Mouse (Mus musculus) c-Kit-positive CD71-positive TER-119-negative erythroid progenitor cells, embryonic 14.5 days (primary cell): ENCODE data around the gene Zfp715.
A peak's percentile ranks its signal among the peaks of the same experiment; 100 is the strongest.
"Not testable (repeated sequence)": the region's sequence is repeated elsewhere in the genome, so short reads cannot be mapped to it uniquely, and the experiment has no call there.

Experiments
- DNase-seq: peaks from one replicate; pipeline ENCODE4 v3.0.0-alpha.2; 2013; ENCODE audit warnings: low read depth

Gene Zfp715

DNA sequence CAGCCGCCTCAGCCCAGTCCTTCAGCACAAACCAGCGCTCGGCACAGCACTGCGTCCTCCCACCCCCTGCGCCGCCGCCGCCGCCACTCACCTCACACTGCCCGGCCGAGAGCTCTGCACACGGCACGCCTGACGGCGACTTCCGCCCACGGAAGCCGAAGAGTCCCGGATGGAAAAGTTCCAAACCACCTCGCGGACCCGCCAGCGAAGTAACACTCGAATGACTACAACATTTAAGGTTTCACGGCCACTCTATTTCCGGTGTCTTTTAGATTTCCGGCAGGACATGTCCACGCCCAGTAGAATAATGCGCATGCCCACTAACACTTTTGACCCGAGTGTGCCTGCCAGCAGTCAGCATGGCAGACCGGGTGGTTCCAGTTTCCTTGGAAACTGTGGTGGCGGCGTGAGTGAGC, at the start of gene Zfp715:
Gene Zfp715 (minus strand): TSS at position 282 of the 416 bp plus-strand sequence.
- DNase-seq = peak; percentile 88

DNA sequence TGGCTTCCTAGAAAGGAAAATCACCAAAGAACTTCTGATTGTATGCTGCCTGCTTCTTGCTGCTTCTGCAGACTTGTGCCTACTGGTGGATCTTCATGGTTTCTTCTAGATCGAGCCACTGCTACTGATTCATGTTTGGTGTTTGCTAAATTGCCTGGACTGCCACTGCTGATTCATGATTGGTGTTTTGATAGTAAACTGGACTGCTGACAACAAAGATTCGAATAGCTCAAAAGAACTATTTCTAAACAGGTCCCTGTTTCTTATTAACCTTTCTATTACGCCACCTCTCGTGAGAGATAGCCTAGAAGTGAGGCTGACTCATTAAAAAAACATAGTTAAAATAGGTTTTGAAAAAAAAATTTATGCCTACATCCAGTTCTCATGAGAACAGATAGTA, 48.9 kb upstream of the Zfp715 start:
- no peak for DNase-seq

DNA sequence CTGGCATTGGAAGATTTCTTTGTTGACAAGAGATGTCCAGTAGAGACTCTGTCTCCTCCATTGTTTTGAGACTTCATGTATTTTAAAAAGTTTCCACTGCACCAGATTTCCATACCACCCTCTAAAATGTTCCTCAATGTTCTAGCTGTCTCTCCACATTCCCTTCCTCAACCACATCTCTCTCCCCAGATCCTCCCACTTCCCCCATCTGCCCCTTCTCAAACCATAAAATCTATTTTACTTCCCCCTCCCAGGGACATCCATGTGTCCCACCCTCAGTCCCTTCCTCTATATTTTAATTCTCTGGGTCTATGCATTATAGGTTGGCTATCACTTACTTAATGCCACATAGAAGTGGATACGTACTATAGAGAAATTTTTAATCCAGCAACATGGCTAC, 48.3 kb upstream of the Zfp715 start:
- DNase-seq = no peak

DNA sequence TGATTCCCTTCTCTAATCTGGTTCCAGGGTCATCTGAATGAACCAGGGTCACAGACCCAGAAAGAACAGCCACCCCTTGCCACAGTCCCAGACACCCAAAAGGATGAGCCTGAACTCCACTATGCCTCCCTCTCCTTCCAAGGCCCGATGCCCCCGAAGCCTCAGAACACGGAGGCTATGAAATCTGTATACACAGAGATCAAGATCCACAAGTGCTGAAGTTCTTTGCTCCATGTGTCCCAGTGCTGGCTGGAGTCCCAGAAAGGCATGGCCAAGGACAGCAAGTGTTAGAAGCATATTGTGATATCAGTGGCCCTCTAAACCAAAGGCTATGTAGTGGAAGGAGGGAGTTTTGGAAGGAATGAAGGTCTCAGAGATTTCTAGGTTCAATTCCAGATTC, 45.5 kb upstream of the Zfp715 start:
- DNase-seq = no peak

DNA sequence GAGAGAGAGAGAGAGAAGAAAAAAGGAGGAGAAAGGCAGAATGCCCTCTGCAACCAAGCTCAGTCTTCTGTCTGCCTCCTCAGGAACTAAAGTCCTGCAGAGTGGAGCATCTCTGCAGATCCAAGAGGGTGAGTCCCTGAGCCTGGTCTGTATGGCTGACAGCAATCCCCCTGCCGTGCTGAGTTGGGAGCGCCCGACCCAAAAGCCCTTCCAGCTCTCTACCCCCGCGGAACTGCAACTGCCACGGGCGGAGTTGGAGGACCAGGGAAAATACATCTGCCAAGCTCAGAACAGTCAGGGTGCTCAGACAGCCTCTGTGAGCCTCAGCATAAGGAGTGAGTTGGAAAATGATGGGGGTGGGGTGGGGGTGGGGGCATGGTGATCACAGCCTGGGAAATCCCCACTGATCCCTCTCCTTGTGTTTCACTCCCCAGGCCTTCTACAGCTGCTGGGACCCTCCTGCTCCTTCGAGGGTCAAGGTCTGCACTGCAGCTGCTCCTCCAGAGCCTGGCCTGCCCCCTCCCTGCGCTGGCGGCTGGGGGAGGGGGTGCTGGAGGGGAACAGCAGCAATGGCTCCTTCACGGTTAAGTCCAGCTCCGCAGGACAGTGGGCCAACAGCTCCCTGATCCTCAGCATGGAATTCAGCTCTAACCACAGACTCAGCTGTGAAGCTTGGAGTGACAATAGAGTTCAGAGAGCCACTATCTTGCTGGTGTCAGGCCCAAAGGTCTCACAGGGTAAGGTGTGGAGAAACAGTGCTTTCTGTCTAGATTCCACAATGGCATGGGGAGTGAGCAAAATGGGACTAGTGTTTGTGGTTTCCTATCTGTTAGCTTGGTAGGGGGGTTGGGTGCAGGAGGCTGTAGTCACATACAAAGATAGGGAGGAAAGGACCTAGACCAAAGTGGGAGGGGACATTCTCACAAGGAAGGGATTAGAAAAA, 42.1 kb upstream of the Zfp715 start:
- DNase-seq = no peak

- DNase-seq = no peak
These were observed 40.7 kb upstream of the Zfp715 start for GRCm38 (mm10) chr7:43353758-43354157.

- DNase-seq = no peak
These were observed 40.0 kb upstream of the Zfp715 start for GRCm38 (mm10) chr7:43353118-43353517.

- DNase-seq = no peak
These were observed 38.1 kb upstream of the Zfp715 start, which contains the start of gene Siglecf for GRCm38 (mm10) chr7:43351154-43351553. Gene Siglecf (plus strand): TSS chr7:43351341.

DNA sequence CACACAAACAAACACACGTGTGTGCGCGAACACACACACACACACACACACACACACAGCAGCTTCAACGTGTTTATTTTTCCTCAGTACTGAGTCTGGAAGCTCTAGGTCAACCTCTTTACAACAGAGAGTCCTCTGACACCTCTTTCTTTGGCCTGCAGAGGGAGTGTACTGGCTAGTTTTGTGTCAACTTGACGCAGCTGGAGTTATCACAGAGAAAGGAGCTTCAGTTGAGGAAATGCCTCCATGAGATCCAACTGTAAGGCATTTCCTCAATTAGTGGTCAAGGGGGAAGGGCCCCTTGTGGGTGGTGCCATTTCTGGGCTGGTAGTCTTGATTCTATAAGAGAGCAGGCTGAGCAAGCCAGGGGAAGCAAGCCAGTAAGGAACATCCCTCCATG, 36.5 kb upstream of the Zfp715 start:
- not testable (repeated sequence) for DNase-seq

- DNase-seq = no peak
These were observed 33.5 kb upstream of the Zfp715 start for GRCm38 (mm10) chr7:43346571-43346970.

DNA sequence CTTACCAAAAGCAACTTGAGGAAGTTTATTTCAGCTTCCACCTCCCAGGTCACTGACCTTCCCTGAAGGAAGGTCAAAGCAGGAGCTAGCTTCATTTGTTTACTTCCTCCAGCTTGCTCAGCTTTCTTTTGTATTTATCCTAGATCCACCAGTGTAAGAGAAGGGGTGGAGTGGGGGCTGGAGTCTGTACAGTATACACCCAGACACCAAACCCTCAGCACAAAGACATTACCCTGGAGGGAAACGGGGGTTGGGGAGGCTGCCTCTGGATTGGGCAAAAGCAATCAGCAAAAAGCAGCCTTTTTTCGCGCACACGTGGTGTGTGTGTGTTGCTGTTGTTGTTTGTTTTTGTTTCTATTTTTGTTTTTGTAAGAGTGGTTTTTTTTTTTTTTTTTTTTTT, 33.1 kb upstream of the Zfp715 start:
- no peak for DNase-seq

GRCm38 (mm10) chr7:43344491-43344890, 31.4 kb upstream of the Zfp715 start:
- no peak for DNase-seq

GRCm38 (mm10) chr7:43344020-43344419, 30.9 kb upstream of the Zfp715 start:
- no peak for DNase-seq

DNA sequence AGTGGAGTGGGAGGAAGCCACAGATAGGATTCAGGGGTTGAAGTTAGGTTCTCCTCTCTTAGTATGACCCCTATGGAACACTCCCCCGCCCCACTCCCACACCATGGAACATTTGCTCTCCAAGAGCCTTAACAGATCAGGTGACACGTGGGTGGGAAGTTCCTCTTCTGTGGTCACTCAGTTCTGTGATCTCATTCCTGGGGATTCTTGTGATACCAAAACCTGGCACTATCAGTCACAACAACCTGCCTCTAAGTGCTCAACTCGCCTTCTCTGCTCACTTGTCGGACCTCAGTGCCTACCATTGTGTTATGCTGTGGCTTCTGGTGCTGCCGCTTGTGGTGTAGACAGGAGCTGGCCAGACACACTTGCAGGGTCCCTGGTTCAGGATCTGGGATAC, 30.1 kb upstream of the Zfp715 start:
- no peak for DNase-seq

DNA sequence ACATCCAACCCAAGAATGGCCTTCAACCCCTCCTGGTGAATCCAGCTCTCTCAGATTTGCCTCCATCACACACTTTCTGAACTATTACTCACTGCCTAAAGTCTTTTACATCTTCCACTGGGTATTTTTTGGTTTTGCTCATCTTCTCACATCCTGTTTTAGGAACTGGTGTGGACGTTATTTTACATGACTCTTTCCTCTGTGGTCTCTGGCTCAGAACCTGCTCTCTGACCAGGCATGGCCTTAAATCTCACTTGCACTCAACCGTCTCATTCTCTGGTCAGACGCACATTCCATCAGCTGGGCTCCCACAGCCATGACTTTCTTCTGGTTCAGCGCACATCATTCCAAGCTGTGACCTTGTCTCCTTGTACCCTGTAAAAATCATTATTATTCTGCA, 27.7 kb upstream of the Zfp715 start:
- no peak for DNase-seq

GRCm38 (mm10) chr7:43333899-43334298, 20.8 kb upstream of the Zfp715 start:
- DNase-seq = no peak

GRCm38 (mm10) chr7:43333203-43333602, 20.1 kb upstream of the Zfp715 start:
- DNase-seq = no peak

GRCm38 (mm10) chr7:43328101-43328500, 15.0 kb upstream of the Zfp715 start:
- DNase-seq = no peak

- no peak for DNase-seq
These were observed 13.2 kb upstream of the Zfp715 start for GRCm38 (mm10) chr7:43326223-43326780.

DNA sequence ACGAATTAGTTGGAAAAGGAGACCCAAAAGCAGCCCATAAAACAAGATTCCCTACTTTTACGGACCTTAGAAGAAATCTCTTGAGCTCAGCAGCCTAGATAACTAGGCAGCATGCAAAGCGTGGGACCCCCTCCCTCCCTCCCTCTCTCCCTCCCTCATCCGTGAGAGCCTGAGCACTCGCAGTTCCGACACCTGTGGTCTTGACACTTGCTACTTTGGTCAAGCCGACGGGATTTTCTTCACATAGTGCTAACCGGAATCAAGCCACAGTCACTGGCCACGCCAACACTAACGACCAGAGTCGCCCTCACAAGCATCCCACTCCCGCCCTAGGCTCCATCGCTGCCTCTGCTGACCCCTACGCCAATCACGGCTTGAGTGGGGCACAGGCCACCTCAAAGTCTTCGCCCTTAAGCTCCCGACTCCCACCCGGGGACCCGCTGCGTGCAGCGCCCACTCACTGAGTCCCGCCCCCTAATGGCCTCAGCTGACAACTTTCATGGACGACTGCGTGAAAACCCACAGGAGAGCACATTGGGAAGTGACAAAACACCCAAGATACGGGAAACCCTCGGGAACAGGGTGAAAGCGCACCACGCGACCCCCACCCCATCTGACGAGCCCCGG, 595 bp downstream of the Zfp715 start:
- DNase-seq = no peak

DNA sequence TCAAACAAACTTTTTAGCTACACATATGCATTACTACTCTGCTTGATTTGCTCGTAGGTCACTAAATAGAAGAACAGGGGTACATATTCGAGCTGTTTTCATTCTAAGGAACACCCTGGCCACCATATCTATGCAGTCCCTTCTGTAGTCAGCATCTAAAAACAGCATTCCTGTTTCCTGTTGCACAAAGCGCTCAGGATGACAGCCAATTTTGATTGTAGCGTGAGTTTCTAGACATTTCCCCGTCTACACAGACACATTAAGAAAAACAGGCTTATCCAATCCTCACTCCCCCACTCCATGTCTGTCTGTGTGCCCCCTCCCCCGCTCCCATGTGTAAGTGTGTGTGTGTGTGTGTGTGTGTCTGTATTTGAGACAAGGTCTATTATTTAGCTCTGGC, 1.5 kb downstream of the Zfp715 start:
- no peak for DNase-seq

GRCm38 (mm10) chr7:43309069-43309468, 4.0 kb downstream of the Zfp715 start:
- no peak for DNase-seq

- DNase-seq = no peak
These were observed 7.9 kb downstream of the Zfp715 start for GRCm38 (mm10) chr7:43305235-43305634.
